ENCODE assay signal across 15 mouse cellular contexts in the genomic region with DNA sequence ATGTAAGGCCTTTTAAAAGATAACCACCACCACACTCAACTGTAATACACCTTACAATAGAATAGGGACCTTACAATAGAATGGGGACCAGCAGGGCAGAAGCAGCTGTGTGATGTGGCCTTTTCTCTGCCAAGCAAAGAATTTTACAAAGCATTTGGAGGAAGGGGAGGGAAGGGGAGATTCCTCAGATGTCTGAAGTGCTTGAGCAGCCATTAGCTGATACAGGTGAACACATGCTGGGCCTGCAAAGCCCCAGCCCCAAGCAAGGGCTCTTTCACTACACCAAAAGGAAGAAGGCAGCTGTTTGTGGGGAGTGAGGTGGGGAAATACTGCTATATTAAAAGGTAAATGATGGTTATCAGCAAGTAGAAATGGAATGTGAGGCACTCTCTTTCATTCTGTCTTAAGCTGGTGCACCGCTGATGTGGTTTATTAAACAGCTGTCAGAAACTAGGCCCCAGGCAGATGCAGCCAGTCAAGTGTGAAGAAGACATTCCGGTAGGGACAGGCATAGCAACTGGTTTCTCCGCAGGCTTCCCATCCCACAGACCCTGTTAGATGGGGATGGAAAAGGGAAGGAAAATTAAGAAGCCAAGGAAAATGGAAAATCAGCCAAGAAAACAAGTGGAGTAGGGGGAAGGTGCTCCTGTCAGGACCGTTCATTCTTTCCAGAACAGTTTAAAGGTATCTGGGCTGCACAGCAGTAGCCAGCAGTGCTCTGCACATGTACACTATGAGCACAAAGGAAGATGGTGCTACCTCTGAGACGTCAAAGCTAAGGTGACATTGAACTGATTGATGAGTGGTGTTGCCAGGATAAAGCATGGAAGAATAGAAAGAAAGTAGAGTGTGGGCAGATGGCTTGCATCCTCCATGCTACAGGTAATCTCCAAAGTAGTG.
A peak's percentile ranks its signal among the peaks of the same experiment; 100 is the strongest.
DNase-seq lines count a peak whose midpoint lies in the region; ATAC-seq lines count a peak whose summit lies in the region.
"Had no signal": no experiment of that assay in that cellular context is flagged by ENCODE, and none has a peak within 500 bp of the region (broad histone marks: within the 10 kb centered on the region; RNA-seq: fewer than 3 reads in every experiment).

No protein-coding gene starts in this region.

- no peak overlapping the region for H3K4me3 ChIP-seq in neural tube, embryonic 13.5 days
- H3K4me3 ChIP-seq in hindbrain, embryonic 12.5 days = no peak overlapping the region
- no peak overlapping the region for H3K4me3 ChIP-seq in midbrain, embryonic 11.5 days (ENCODE audit: low read depth, low read length)
- H3K4me3 ChIP-seq: left cerebral cortex, adult 2 months; limb, embryonic 15.5 days; midbrain, embryonic 12.5 days had no signal

- no peaks in the 10 kb centered on the region for H3K36me3 ChIP-seq in neural tube, embryonic 13.5 days
- H3K36me3 ChIP-seq in hindbrain, embryonic 12.5 days = no peaks in the 10 kb centered on the region
- no peaks in the 10 kb centered on the region for H3K36me3 ChIP-seq in midbrain, embryonic 11.5 days (ENCODE audit: control insufficient read depth, insufficient read depth, low read length)
- H3K36me3 ChIP-seq: limb, embryonic 15.5 days; midbrain, embryonic 12.5 days had no signal

- no peak overlapping the region for H3K9ac ChIP-seq in neural tube, embryonic 13.5 days
- H3K9ac ChIP-seq in hindbrain, embryonic 12.5 days = no peak overlapping the region
- H3K9ac ChIP-seq in midbrain, embryonic 11.5 days (ENCODE audit: low read length) = no peak overlapping the region
- H3K9ac ChIP-seq: limb, embryonic 15.5 days; lung, embryonic 14.5 days; midbrain, embryonic 12.5 days had no signal

- H3K27ac ChIP-seq in neural tube, embryonic 13.5 days (replicated peaks) = peak overlapping the region; percentile 52; the same call in 1 of the 2 replicates
- H3K27ac ChIP-seq in hindbrain, embryonic 12.5 days = peak overlapping the region; percentile 44; the same call in 1 of the 2 replicates
- no peak overlapping the region for H3K27ac ChIP-seq in midbrain, embryonic 11.5 days (ENCODE audit: low read depth, low read length)
- H3K27ac ChIP-seq: left cerebral cortex, adult 2 months; limb, embryonic 15.5 days; midbrain, embryonic 12.5 days had no signal

- H3K9me3 ChIP-seq in neural tube, embryonic 13.5 days = no peaks in the 10 kb centered on the region
- H3K9me3 ChIP-seq in hindbrain, embryonic 12.5 days (replicated peaks) = no peaks in the 10 kb centered on the region
- no peaks in the 10 kb centered on the region for H3K9me3 ChIP-seq in midbrain, embryonic 11.5 days (ENCODE audit: control insufficient read depth, low read length)
- H3K9me3 ChIP-seq: limb, embryonic 15.5 days; midbrain, embryonic 12.5 days had no signal

- WGBS in neural tube, embryonic 13.5 days = 48% methylated on average over 5 of the region's 5 CpGs
- 37% methylated on average over 5 of the region's 5 CpGs for WGBS in hindbrain, embryonic 12.5 days
- WGBS in midbrain, embryonic 11.5 days = 28% methylated on average over 5 of the region's 5 CpGs

- H3K4me2 ChIP-seq in neural tube, embryonic 13.5 days = no peak overlapping the region
- no peak overlapping the region for H3K4me2 ChIP-seq in hindbrain, embryonic 12.5 days (replicated peaks)
- H3K4me2 ChIP-seq in midbrain, embryonic 11.5 days = no peak overlapping the region
- H3K4me2 ChIP-seq: limb, embryonic 15.5 days; lung, embryonic 14.5 days; midbrain, embryonic 12.5 days had no signal

- no peaks in the 10 kb centered on the region for H3K27me3 ChIP-seq in neural tube, embryonic 13.5 days
- H3K27me3 ChIP-seq in hindbrain, embryonic 12.5 days = no peaks in the 10 kb centered on the region
- no peaks in the 10 kb centered on the region for H3K27me3 ChIP-seq in midbrain, embryonic 11.5 days (ENCODE audit: control insufficient read depth, insufficient read depth, low read length)
- H3K27me3 ChIP-seq: limb, embryonic 15.5 days had no signal

- DNase-seq in neural tube, embryonic 10.5 days (ENCODE audit: extremely low spot score, low spot score) = no peak
- DNase-seq in midbrain, embryonic 11.5 days (ENCODE audit: low spot score, missing footprints) = peak; percentile 82
- no peak for DNase-seq in layer of hippocampus, adult 9-11 months
- no peak for DNase-seq in cerebellum, adult 11-12 months
- DNase-seq in spleen, postnatal 10 days (ENCODE audit: low spot score in 2 of 2) = no peak
- DNase-seq: adrenal gland, adult 2 months; cerebellum, postnatal 10 days; heart, adult 18-20 months had no signal

- ATAC-seq in neural tube, embryonic 13.5 days (ENCODE audit: low read depth) = no peak
- ATAC-seq in hindbrain, embryonic 12.5 days (ENCODE audit: low FRiP score) = 0 out of 2 replicates have a peak, but pooled peaks have one; percentile 60
- ATAC-seq in midbrain, embryonic 11.5 days (ENCODE audit: low FRiP score) = peak; percentile 52; the same call in 1 of the 2 replicates
- no peak for ATAC-seq in monocyte, adult 5-6 weeks (replicated peaks; ENCODE audit: insufficient number of reproducible peaks, low FRiP score, low TSS enrichment, poor library complexity, severe bottlenecking)

- H3K4me1 ChIP-seq in neural tube, embryonic 13.5 days (replicated peaks) = peaks cover 15% of the 10 kb centered on the region
- peaks cover 8% of the 10 kb centered on the region for H3K4me1 ChIP-seq in hindbrain, embryonic 12.5 days
- H3K4me1 ChIP-seq in midbrain, embryonic 11.5 days (ENCODE audit: control insufficient read depth, insufficient read depth, low read length) = peaks cover 14% of the 10 kb centered on the region

Comparison
In these comparisons a context has a peak if more than half of its experiments do, and no peak if none do; other contexts are left out.
1. ATAC-seq: peak in hindbrain, embryonic 12.5 days (single experiment) and midbrain, embryonic 11.5 days (single experiment); none in neural tube, embryonic 13.5 days (single experiment) and monocyte, adult 5-6 weeks (single experiment).